Mouse (Mus musculus): ENCODE data around the gene Gorasp2.

The Gorasp2 gene

DNA sequence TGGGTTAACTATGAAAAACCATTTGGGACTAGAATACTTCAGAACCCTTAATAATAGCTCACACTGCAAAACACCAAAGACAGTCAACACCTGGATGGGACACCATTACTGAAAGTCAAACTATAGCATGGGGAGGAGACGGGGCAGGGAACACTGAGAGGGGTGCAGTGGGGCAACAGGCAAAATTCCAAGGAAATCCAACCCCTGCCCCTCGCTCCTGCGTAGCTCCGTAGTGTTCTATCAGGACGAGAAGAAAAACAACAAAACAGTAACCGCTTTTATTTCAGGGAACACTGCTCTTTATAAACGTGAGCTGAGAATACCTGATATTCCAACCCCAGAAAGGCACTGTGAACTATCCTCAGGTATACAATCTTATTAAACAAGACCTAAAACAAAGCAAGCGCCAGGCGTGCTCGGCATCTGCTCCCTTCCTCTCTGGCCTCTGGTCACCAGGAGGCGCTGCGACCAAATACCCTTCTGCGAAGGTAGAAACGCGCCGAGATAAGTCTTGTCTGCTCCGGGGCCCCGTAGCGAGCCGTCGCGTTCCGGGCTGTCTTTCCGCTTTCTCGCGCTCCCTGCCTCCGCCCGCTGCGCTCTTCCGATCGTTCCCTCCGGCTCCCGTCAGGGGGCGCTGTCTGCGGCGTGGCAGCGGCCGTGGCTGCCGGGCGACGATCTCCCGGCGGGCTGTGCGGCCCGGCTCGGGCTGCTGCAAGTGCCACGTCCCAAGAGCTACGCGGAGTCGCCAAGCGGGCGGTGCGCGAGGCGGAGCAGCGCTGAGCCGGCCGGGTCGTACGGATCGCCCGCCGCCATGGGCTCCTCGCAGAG is at the start of gene Gorasp2:
Gorasp2 (plus strand) TSS at position 690 of the 828 bp plus-strand sequence.
- DNase-seq (ENCODE audit: extremely low read depth, insufficient read length, low spot score) = peak; percentile 98

- DNase-seq (ENCODE audit: extremely low read depth, insufficient read length, low spot score) = no peak
Measured at GRCm38 (mm10) chr2:70614745-70615351, 46.5 kb upstream of the Gorasp2 start.

- no peak for DNase-seq (ENCODE audit: extremely low read depth, insufficient read length, low spot score)
Measured at GRCm38 (mm10) chr2:70616076-70616475, 45.3 kb upstream of the Gorasp2 start.

GRCm38 (mm10) chr2:70616617-70617016 is 44.8 kb upstream of the Gorasp2 start:
- no peak for DNase-seq (ENCODE audit: extremely low read depth, insufficient read length, low spot score)

DNA sequence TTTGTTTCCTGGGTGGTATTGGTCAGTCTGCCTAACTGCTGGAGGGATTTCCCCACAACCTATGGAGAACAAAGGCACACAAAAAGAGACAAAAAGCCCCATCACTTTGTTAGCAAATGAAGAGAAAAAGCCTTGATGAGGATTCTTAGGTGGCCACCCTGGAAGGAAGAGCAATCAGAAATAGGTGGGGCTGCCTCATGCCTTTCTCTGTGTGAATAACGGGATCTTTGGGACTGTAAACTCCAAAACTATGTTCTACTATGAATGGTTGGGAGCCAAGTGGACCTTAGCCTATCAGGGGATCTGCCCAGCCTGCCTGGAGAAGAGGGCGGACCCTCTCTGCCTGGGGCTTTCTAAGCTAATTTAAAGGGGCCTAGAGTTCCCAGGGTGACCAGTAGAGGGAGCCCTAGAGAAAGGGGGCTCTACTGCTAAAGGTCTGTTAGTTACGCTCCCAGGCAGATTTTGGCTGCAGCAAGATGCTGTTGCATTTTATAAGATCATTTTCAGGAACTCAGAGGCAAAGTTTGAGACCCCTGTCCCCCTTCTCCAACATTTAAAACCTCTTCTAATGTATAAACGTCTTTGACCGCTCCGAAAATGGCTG is 42.0 kb upstream of the Gorasp2 start:
- no peak for DNase-seq (ENCODE audit: extremely low read depth, insufficient read length, low spot score)

GRCm38 (mm10) chr2:70620225-70620624 is 41.2 kb upstream of the Gorasp2 start:
- no peak for DNase-seq (ENCODE audit: extremely low read depth, insufficient read length, low spot score)

DNA sequence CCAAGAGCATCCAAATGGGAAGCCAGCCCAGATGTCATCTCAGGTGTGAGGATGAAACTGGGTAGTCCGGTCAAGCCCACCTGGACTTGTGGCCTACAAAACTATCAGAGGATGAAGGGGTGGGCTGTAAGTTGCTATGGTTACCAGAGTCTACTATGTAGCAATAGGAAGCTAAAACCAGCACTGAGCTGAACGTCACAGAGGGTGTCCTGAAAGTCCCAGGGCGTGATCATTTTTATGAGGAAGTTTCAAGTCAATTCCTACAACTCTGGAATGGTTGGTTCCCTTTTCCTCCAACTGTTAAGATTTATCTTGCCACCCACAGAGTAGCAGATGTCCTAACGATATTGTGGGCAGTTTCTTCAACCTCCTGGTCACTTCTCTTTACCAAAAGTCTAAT is 39.1 kb upstream of the Gorasp2 start:
- no peak for DNase-seq (ENCODE audit: extremely low read depth, insufficient read length, low spot score)

DNA sequence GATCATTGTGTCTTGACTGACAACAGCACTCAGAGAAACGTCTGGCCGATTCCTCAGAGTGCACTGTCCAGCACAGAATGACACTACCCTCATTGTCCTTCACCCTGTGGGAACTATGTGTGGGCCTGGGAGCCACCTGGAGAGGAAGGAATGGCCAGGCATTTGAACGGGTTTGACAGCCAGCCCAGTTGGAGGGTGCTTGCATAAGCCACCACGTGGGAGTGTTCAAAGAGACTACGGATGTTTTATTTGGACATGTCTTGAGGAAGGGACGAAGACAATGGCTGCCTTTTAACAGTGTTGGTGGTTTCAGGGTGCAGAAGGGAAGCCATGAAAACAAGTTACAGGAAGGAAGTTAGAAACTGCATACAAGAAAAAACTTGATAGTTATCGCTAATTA is 35.6 kb upstream of the Gorasp2 start:
- no peak for DNase-seq (ENCODE audit: extremely low read depth, insufficient read length, low spot score)

DNA sequence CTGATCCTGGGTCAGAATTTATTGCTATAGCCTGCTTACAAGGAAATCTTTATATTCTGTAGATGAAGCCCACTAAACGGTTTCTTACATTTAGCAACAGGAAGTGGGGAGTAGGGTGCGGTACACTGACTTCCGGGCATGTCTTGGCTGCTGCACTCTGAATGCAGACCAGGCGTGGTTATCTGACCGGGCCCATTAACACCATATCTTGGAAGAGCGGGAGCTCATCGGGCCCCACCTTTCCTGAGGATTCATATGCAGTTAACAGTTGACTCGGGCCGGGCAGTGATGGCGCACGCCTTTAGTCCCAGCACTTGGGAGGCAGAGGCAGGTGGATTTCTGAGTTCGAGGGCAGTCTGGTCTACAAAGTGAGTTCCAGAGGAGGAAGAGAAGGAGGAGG is 33.0 kb upstream of the Gorasp2 start:
- DNase-seq (ENCODE audit: extremely low read depth, insufficient read length, low spot score) = no peak

GRCm38 (mm10) chr2:70629339-70629761 is 32.0 kb upstream of the Gorasp2 start:
- no peak for DNase-seq (ENCODE audit: extremely low read depth, insufficient read length, low spot score)

- DNase-seq (ENCODE audit: extremely low read depth, insufficient read length, low spot score) = no peak
Measured at GRCm38 (mm10) chr2:70629921-70630320, 31.5 kb upstream of the Gorasp2 start.

- DNase-seq (ENCODE audit: extremely low read depth, insufficient read length, low spot score) = no peak
Measured at GRCm38 (mm10) chr2:70631321-70631720, 30.1 kb upstream of the Gorasp2 start.

DNA sequence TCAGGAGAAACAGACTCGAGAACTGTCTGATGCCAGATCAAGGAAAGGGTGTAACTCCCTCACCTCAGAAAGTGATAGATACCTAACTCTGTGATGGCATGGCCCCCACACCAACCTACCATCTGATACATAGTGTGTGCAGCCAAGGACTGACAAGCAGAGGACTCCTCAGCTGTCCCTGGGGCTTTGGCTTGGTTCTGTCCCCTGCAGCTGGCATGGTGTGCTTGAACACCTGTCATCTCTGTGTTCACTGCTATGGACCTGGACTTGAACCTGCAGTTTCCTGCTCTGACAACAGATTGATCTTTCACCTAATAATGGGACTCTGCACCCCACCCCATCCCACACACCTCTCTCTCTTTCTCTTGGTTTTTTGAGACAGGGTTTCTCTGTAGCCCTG is 29.0 kb upstream of the Gorasp2 start:
- DNase-seq (ENCODE audit: extremely low read depth, insufficient read length, low spot score) = no peak

DNA sequence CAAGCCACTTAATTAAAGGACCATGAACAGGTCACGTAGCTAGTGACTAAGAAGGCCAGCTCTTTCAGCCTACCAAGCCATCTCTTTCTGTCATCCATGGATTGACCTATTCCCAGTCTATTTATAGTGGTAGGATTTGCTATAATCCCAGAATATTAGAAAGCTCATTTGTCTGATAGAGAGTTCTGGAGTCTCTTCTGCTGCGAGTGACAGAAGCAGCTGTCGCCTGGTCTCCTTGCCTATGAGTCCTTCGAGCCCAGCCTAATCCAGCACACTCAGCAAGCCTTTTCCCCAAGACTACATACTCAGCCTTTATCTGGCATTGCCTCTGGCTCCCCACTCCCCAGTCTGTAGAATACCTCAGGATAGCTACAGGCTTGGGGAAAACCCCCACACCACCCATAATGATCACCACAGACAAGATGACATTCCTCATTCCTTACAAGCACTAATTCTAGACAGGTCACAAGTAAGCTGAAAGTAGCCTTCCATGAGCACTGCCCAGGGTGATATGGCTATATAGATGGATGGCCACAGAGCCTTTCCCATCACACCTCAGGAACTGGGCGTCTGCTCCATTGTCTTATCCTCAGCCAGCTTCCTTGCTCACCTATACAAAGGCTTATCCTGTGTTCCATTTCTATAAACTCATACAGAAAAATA is 27.2 kb upstream of the Gorasp2 start:
- no peak for DNase-seq (ENCODE audit: extremely low read depth, insufficient read length, low spot score)

GRCm38 (mm10) chr2:70640968-70641367 is 20.4 kb upstream of the Gorasp2 start:
- DNase-seq (ENCODE audit: extremely low read depth, insufficient read length, low spot score) = no peak

GRCm38 (mm10) chr2:70642971-70643565 is 18.3 kb upstream of the Gorasp2 start:
- DNase-seq (ENCODE audit: extremely low read depth, insufficient read length, low spot score) = no peak

- no peak for DNase-seq (ENCODE audit: extremely low read depth, insufficient read length, low spot score)
Measured at GRCm38 (mm10) chr2:70645266-70645780, 16.1 kb upstream of the Gorasp2 start.

- no peak for DNase-seq (ENCODE audit: extremely low read depth, insufficient read length, low spot score)
Measured at GRCm38 (mm10) chr2:70647681-70648080, 13.7 kb upstream of the Gorasp2 start.

GRCm38 (mm10) chr2:70648271-70648670 is 13.1 kb upstream of the Gorasp2 start:
- DNase-seq (ENCODE audit: extremely low read depth, insufficient read length, low spot score) = no peak

- DNase-seq (ENCODE audit: extremely low read depth, insufficient read length, low spot score) = no peak
Measured at GRCm38 (mm10) chr2:70649471-70649870, 11.9 kb upstream of the Gorasp2 start.

DNA sequence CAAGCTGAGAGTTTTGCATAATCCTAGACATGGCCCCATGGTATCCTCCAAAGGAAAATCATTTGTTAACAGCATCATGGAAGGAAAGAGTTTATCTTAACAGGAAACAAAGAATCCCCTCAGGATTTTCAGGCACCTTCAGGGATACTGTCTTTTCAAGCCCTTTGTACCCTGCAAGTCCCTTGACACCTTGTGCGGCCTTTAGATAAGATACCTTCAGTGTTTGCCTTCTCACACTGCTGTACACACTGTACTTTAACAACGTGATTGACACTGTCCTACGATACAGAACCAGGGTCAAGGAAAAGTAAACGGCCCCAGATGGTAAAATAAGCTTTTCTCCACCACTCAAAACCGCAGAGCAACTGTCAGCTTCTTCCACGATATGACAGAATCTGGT is 9.6 kb upstream of the Gorasp2 start:
- DNase-seq (ENCODE audit: extremely low read depth, insufficient read length, low spot score) = no peak
